Mouse (Mus musculus) left cerebral cortex, adult 11 months (tissue): ENCODE results near the gene Gpn2.
A peak's percentile ranks its signal among the peaks of the same experiment; 100 is the strongest.

Experiments used
- DNase-seq: peaks from one replicate; pipeline ENCODE4 v3.0.0; 2022; ENCODE audit warnings: low spot score

The Gpn2 gene

GRCm38 (mm10) chr4:133624830-133625229, 40.7 kb downstream of the Gpn2 start:
- no peak for DNase-seq

GRCm38 (mm10) chr4:133625621-133626071, 41.5 kb downstream of the Gpn2 start:
- no peak for DNase-seq

GRCm38 (mm10) chr4:133626221-133626620, 42.1 kb downstream of the Gpn2 start:
- DNase-seq, result no peak

GRCm38 (mm10) chr4:133626621-133627020, 42.5 kb downstream of the Gpn2 start:
- no peak for DNase-seq

GRCm38 (mm10) chr4:133627039-133627438, 42.9 kb downstream of the Gpn2 start:
- no peak for DNase-seq

- DNase-seq, result no peak
Observed at GRCm38 (mm10) chr4:133628517-133628916, 44.4 kb downstream of the Gpn2 start.

- DNase-seq, result no peak
Observed at GRCm38 (mm10) chr4:133629191-133629590, 45.0 kb downstream of the Gpn2 start.

- DNase-seq, result no peak
Observed at GRCm38 (mm10) chr4:133630326-133630920, 46.3 kb downstream of the Gpn2 start.

GRCm38 (mm10) chr4:133631071-133631768, 47.1 kb downstream of the Gpn2 start:
- DNase-seq, result no peak

- no peak for DNase-seq
Observed at GRCm38 (mm10) chr4:133631769-133632411, 47.7 kb downstream of the Gpn2 start.

GRCm38 (mm10) chr4:133632483-133633327, 48.5 kb downstream of the Gpn2 start:
- DNase-seq, result no peak

GRCm38 (mm10) chr4:133633332-133634042, 49.3 kb downstream of the Gpn2 start:
- DNase-seq, result peak; percentile 74

- DNase-seq, result no peak
Observed at GRCm38 (mm10) chr4:133634043-133634410, 49.9 kb downstream of the Gpn2 start.
